ENCODE assay signal across 8 mouse cellular contexts in the genomic region with DNA sequence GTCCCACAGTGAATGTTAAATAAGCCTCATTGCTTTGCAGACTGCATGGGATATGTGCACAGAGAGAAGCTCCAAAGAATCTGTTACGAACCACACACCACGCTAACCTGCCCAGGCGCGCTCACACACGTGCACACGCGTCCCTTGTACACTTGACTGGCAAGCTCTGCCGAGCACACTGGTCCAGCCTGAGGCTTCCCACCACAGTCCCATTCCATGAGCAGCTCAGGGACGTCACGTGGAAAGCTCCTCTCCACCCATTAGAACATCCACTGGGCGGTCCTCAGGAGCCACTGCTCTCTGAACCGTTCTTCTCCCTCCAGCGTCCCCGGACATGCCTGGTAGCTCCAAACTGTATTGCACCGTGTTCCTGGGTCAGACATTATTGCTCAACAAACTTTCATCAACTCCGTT.
DNase-seq lines count a peak whose midpoint lies in the region; ATAC-seq and TF ChIP-seq lines count a peak whose summit lies in the region.

No protein-coding gene starts in this region.

- peak overlapping the region; percentile 21; the same call in 1 of the 2 replicates for H3K9ac ChIP-seq in heart, postnatal 0 days (replicated peaks; ENCODE audit: low read depth, low read length)
- H3K9ac ChIP-seq in lung, postnatal 0 days (replicated peaks; ENCODE audit: low read depth) = no peak overlapping the region

- DNase-seq in T-cell, adult 2 months (ENCODE audit: low spot score) = peak; percentile 2
- peak; percentile 63 for DNase-seq in forebrain, embryonic 10.5 days (ENCODE audit: extremely low spot score, low spot score)
- DNase-seq in heart, postnatal 0 days (ENCODE audit: low spot score) = peak; percentile 37
- DNase-seq in kidney, postnatal 14 days = peak; percentile 62
- DNase-seq in lung, postnatal 0 days (ENCODE audit: low spot score) = peak; percentile 62
- DNase-seq in retina, embryonic 14.5 days (ENCODE audit: low spot score) = peak; percentile 70
- DNase-seq in MN1 (ENCODE audit: low spot score) = no peak

- peak overlapping the region; percentile 57 for H3K4me3 ChIP-seq in forebrain, embryonic 10.5 days
- H3K4me3 ChIP-seq in heart, postnatal 0 days (ENCODE audit: low read depth, low read length) = peak overlapping the region; percentile 45
- H3K4me3 ChIP-seq in lung, postnatal 0 days (ENCODE audit: low read depth, low read length) = peak overlapping the region; percentile 33

- peaks cover 16% of the 10 kb centered on the region for H3K4me1 ChIP-seq in forebrain, embryonic 10.5 days
- no peaks in the 10 kb centered on the region; the same call in 1 of the 2 replicates for H3K4me1 ChIP-seq in heart, postnatal 0 days (ENCODE audit: control insufficient read depth, insufficient read depth)
- H3K4me1 ChIP-seq in lung, postnatal 0 days (ENCODE audit: insufficient read depth, low read depth, low read length) = no peaks in the 10 kb centered on the region

- no peak for TF ChIP-seq CTCF in heart, postnatal 0 days (IDR thresholded peaks at IDR 0.05; ENCODE audit: low read depth)
- TF ChIP-seq CTCF in lung, postnatal 0 days (IDR thresholded peaks at IDR 0.05) = no peak

- 2% methylated on average over 16 of the region's 16 CpGs for WGBS in forebrain, embryonic 10.5 days
- WGBS in heart, postnatal 0 days = 2% methylated on average over 16 of the region's 16 CpGs
- WGBS in lung, postnatal 0 days = under 1% methylated on average over 16 of the region's 16 CpGs

- ATAC-seq in cerebellum, adult (ENCODE audit: insufficient number of reproducible peaks, low FRiP score, low TSS enrichment) = peak; percentile 82
- ATAC-seq in heart, postnatal 0 days (ENCODE audit: insufficient read depth, low read depth) = peak; percentile 92
- ATAC-seq in lung, postnatal 0 days = peak; percentile 93

- H3K36me3 ChIP-seq in forebrain, embryonic 10.5 days (replicated peaks) = no peaks in the 10 kb centered on the region
- H3K36me3 ChIP-seq in heart, postnatal 0 days (replicated peaks; ENCODE audit: control insufficient read depth, insufficient read depth, low read length) = no peaks in the 10 kb centered on the region
- H3K36me3 ChIP-seq in lung, postnatal 0 days (ENCODE audit: insufficient read depth, low read length) = no peaks in the 10 kb centered on the region

- peak overlapping the region; percentile 78 for H3K27ac ChIP-seq in forebrain, embryonic 10.5 days
- H3K27ac ChIP-seq in heart, postnatal 0 days (ENCODE audit: low read depth) = peak overlapping the region; percentile 57
- no peak overlapping the region for H3K27ac ChIP-seq in lung, postnatal 0 days (ENCODE audit: low read length)

- no peaks in the 10 kb centered on the region for H3K9me3 ChIP-seq in forebrain, embryonic 10.5 days
- H3K9me3 ChIP-seq in heart, postnatal 0 days (replicated peaks; ENCODE audit: control insufficient read depth, low read length) = no peaks in the 10 kb centered on the region
- H3K9me3 ChIP-seq in lung, postnatal 0 days (ENCODE audit: low read length) = no peaks in the 10 kb centered on the region

- peak overlapping the region; percentile 84 for H3K4me2 ChIP-seq in heart, postnatal 0 days (ENCODE audit: low read depth, low read length)
- peak overlapping the region; percentile 64 for H3K4me2 ChIP-seq in lung, postnatal 0 days (replicated peaks; ENCODE audit: low read depth, low read length)

- peaks cover 16% of the 10 kb centered on the region for H3K27me3 ChIP-seq in forebrain, embryonic 10.5 days (ENCODE audit: poor library complexity, severe bottlenecking)
- peaks cover 9% of the 10 kb centered on the region for H3K27me3 ChIP-seq in heart, postnatal 0 days (ENCODE audit: control insufficient read depth, insufficient read depth, low read length)
- H3K27me3 ChIP-seq in lung, postnatal 0 days (replicated peaks; ENCODE audit: insufficient read depth, low read length) = no peaks in the 10 kb centered on the region

- no peak for TF ChIP-seq EP300 in heart, postnatal 0 days (IDR thresholded peaks at IDR 0.05; ENCODE audit: low read depth)
- no peak for TF ChIP-seq EP300 in lung, postnatal 0 days (IDR thresholded peaks at IDR 0.05)
